Mouse (Mus musculus) gastrocnemius, adult 18-20 months (tissue): Measurements from ENCODE around the gene Ccl26. TPM values are rescaled to one million over a fixed set of nuclear protein-coding genes. Genes with fewer than 3 reads are reported as not detected.

Experiments used
- DNase-seq: peaks from one replicate; pipeline ENCODE4 v3.0.0; 2021; ENCODE audit warnings: low spot score
- total RNA-seq, 2 experiments: library from RNA; stranded (reverse); gene quantifications; 2 replicates each; pipeline ENCODE4 v1.2.3; 2021

Gene Ccl26
- total RNA-seq, 2 experiments from 2014 or later: not detected

- DNase-seq: peak; percentile 31
Observed at GRCm38 (mm10) chr5:135544032-135544558, 19.3 kb downstream of the Ccl26 start.

GRCm38 (mm10) chr5:135537794-135538214, 25.6 kb downstream of the Ccl26 start:
- DNase-seq: no peak

GRCm38 (mm10) chr5:135537326-135537725, 26.0 kb downstream of the Ccl26 start:
- DNase-seq: no peak

- no peak for DNase-seq
Observed at GRCm38 (mm10) chr5:135535867-135536266, 27.5 kb downstream of the Ccl26 start.

GRCm38 (mm10) chr5:135533431-135533830, 29.9 kb downstream of the Ccl26 start:
- DNase-seq: peak; percentile 80

GRCm38 (mm10) chr5:135531306-135531845, 32.0 kb downstream of the Ccl26 start:
- DNase-seq: no peak

- no peak for DNase-seq
Observed at GRCm38 (mm10) chr5:135529964-135530363, 33.4 kb downstream of the Ccl26 start.

GRCm38 (mm10) chr5:135529310-135529709, 34.1 kb downstream of the Ccl26 start:
- DNase-seq: no peak

- DNase-seq: no peak
Observed at GRCm38 (mm10) chr5:135527986-135528385, 35.4 kb downstream of the Ccl26 start.

- peak; percentile 58 for DNase-seq
Observed at GRCm38 (mm10) chr5:135524660-135525560, 38.5 kb downstream of the Ccl26 start.

- no peak for DNase-seq
Observed at GRCm38 (mm10) chr5:135524087-135524486, 39.3 kb downstream of the Ccl26 start.

GRCm38 (mm10) chr5:135522111-135522722, 41.2 kb downstream of the Ccl26 start:
- peak; percentile 55 for DNase-seq

GRCm38 (mm10) chr5:135517348-135517883, 46.0 kb downstream of the Ccl26 start:
- no peak for DNase-seq

- DNase-seq: no peak
Observed at GRCm38 (mm10) chr5:135513131-135513530, 50.2 kb downstream of the Ccl26 start.

GRCm38 (mm10) chr5:135511105-135511504, 52.3 kb downstream of the Ccl26 start:
- DNase-seq: no peak

Other genes with a start within 250 kb of the Ccl26 start
- not detected for gene Fkbp6, start 213.5 kb downstream of the Ccl26 start, total RNA-seq
- not detected for gene Trim50, start 210.3 kb downstream of the Ccl26 start, total RNA-seq
- gene Nsun5, start 193.6 kb downstream of the Ccl26 start, total RNA-seq: 1 to 10 TPM; 6.4 to 6.7 TPM
- 10 to 100 TPM; 10.0 to 10.9 TPM for gene Pom121, start 169.0 kb downstream of the Ccl26 start, total RNA-seq
- gene Hip1, start 18.4 kb downstream of the Ccl26 start, total RNA-seq: 10 to 100 TPM; 17.3 TPM
- gene Ccl24, start 9.5 kb upstream of the Ccl26 start, total RNA-seq: 1 to 10 TPM in 1 of 2 experiments, under 1 TPM in 1; 0.32 to 1.4 TPM
- 10 to 100 TPM; 11.4 to 13.0 TPM for gene Rhbdd2, start 69.0 kb upstream of the Ccl26 start, total RNA-seq
- 10 to 100 TPM; 30.3 to 35.6 TPM for gene Por, start 106.5 kb upstream of the Ccl26 start, total RNA-seq
- 1 to 10 TPM; 6.8 to 8.4 TPM for gene Tmem120a, start 180.9 kb upstream of the Ccl26 start, total RNA-seq
- gene Styxl1, start 214.8 kb upstream of the Ccl26 start, total RNA-seq: not detected
- gene Mdh2, start 214.9 kb upstream of the Ccl26 start, total RNA-seq: 1,000 to 10,000 TPM in 1 of 2 experiments, 100 to 1,000 TPM in 1; 959 to 1,045 TPM
- gene Srrm3, start 243.3 kb upstream of the Ccl26 start, total RNA-seq: not detected